ENCODE assay signal across 16 mouse cellular contexts in genomic region chr6:51798577-51799240, GRCm38 (mm10).
DNase-seq lines count a peak whose midpoint lies in the region; ATAC-seq lines count a peak whose summit lies in the region.
"Had no signal": no experiment of that assay in that cellular context is flagged by ENCODE, and none has a peak within 500 bp of the region (broad histone marks: within the 10 kb centered on the region; RNA-seq: fewer than 3 reads in every experiment).

No protein-coding gene starts in this region.

- peak overlapping the region; percentile 20; the same call in 1 of the 2 replicates for H3K27ac ChIP-seq in hindbrain, embryonic 15.5 days (replicated peaks)
- H3K27ac ChIP-seq in hindbrain, embryonic 10.5 days = no peak overlapping the region
- H3K27ac ChIP-seq: hindbrain, embryonic 12.5 days; kidney, embryonic 15.5 days; lung, embryonic 15.5 days had no signal

- ATAC-seq in hindbrain, embryonic 15.5 days (ENCODE audit: low FRiP score, low read depth) = no peak
- ATAC-seq: intestine, embryonic 16.5 days had no signal

- no peak for DNase-seq in hindbrain, embryonic 10.5 days (ENCODE audit: low spot score)
- peak; percentile 82 for DNase-seq in Muller cell, postnatal 12 days (ENCODE audit: inconsistent ontology term)
- DNase-seq in adrenal gland, postnatal 10 days = peak; percentile 72
- peak; percentile 46 for DNase-seq in layer of hippocampus, adult 9-10 months (ENCODE audit: low spot score)
- DNase-seq in heart, postnatal 14 days = no peak
- DNase-seq in natural killer cell, adult 2 months (ENCODE audit: low spot score in 2 of 2) = no peak
- DNase-seq: B cell, adult 2 months; cerebellum, adult 8-10 months; gastrocnemius, postnatal 25 days; left cerebral cortex, postnatal 4 days; midbrain, embryonic 14.5 days had no signal

- 76% methylated on average over 12 of the region's 12 CpGs for WGBS in hindbrain, embryonic 15.5 days
- WGBS in hindbrain, embryonic 10.5 days = 90% methylated on average over 12 of the region's 12 CpGs

- intact Hi-C loops in heart, postnatal 14 days (cut with DNase I) = no loop called here

- H3K9me3 ChIP-seq in hindbrain, embryonic 15.5 days = no peaks in the 10 kb centered on the region
- no peaks in the 10 kb centered on the region for H3K9me3 ChIP-seq in hindbrain, embryonic 10.5 days
- H3K9me3 ChIP-seq: hindbrain, embryonic 12.5 days; kidney, embryonic 15.5 days; lung, embryonic 15.5 days had no signal

- no peaks in the 10 kb centered on the region for H3K36me3 ChIP-seq in hindbrain, embryonic 15.5 days
- no peaks in the 10 kb centered on the region for H3K36me3 ChIP-seq in hindbrain, embryonic 10.5 days
- H3K36me3 ChIP-seq: hindbrain, embryonic 12.5 days; kidney, embryonic 15.5 days; lung, embryonic 15.5 days had no signal

- no peaks in the 10 kb centered on the region for H3K4me1 ChIP-seq in hindbrain, embryonic 15.5 days (replicated peaks)
- no peaks in the 10 kb centered on the region for H3K4me1 ChIP-seq in hindbrain, embryonic 10.5 days (replicated peaks)
- H3K4me1 ChIP-seq: hindbrain, embryonic 12.5 days; lung, embryonic 15.5 days had no signal

- H3K9ac ChIP-seq in hindbrain, embryonic 15.5 days = no peak overlapping the region
- H3K9ac ChIP-seq: hindbrain, embryonic 12.5 days; kidney, embryonic 15.5 days; lung, embryonic 15.5 days had no signal

- no peak overlapping the region for H3K4me3 ChIP-seq in hindbrain, embryonic 15.5 days
- no peak overlapping the region for H3K4me3 ChIP-seq in hindbrain, embryonic 10.5 days
- H3K4me3 ChIP-seq: hindbrain, embryonic 12.5 days; kidney, embryonic 15.5 days; lung, embryonic 15.5 days had no signal

- H3K4me2 ChIP-seq in hindbrain, embryonic 15.5 days = no peak overlapping the region
- H3K4me2 ChIP-seq: hindbrain, embryonic 12.5 days; kidney, embryonic 15.5 days; lung, embryonic 15.5 days had no signal

- H3K27me3 ChIP-seq in hindbrain, embryonic 15.5 days = no peaks in the 10 kb centered on the region
- H3K27me3 ChIP-seq in hindbrain, embryonic 10.5 days (ENCODE audit: insufficient read depth, poor library complexity, severe bottlenecking) = no peaks in the 10 kb centered on the region
- H3K27me3 ChIP-seq: hindbrain, embryonic 12.5 days; lung, embryonic 15.5 days had no signal

Comparison
In these comparisons a context has a peak if more than half of its experiments do, and no peak if none do; other contexts are left out.
1. DNase-seq: peak in Muller cell, postnatal 12 days (single experiment), adrenal gland, postnatal 10 days (single experiment) and layer of hippocampus, adult 9-10 months (single experiment); none in hindbrain, embryonic 10.5 days (single experiment), heart, postnatal 14 days (0 of 2) and natural killer cell, adult 2 months (0 of 2).